Mouse (Mus musculus): ENCODE data around the gene Becn1.
"Not testable (repeated sequence)": the region's sequence is repeated elsewhere in the genome, so short reads cannot be mapped to it uniquely, and the experiment has no call there.

Gene Becn1

DNA sequence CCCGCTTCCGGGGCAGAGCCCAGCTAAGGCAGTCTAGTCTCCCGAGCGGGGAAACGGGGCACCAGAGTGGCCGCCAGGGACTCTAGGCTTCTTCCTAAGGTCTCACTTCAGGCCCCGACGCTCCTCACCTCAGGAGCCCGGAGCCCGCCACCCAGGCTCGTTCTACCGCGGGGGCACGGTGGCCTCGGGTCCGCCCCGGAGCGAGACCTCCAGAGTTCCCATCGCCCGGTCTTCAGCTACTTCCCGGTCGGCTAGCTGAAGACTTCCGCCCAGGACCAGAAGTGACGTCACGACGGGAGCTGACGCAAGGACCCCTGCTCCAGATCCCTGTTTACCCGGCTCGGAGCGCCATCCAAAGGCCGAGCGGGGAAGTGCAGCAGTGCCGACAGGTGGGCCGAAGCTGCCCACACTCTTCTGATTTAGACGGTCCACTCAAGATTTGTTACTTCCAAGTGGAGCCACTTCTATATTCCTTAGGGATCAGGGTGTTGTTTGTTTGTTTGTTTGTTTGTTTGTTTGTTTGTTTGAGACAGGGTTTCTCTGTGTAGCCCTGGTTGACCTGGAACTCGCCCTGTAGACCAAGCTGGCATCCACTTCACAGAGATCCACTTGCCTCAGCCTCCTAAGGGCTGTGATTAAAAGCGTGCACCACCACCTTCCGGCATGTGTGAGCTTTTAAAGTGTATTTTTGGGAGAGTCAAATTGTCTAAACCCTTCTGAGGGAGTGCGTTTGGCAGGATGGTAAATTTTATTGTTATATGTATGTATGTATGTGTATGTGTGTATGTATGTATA is at the start of gene Becn1:
Becn1 (minus strand) TSS at position 283 of the 795 bp plus-strand sequence.
- DNase-seq (ENCODE audit: low spot score), result peak; percentile 89

DNA sequence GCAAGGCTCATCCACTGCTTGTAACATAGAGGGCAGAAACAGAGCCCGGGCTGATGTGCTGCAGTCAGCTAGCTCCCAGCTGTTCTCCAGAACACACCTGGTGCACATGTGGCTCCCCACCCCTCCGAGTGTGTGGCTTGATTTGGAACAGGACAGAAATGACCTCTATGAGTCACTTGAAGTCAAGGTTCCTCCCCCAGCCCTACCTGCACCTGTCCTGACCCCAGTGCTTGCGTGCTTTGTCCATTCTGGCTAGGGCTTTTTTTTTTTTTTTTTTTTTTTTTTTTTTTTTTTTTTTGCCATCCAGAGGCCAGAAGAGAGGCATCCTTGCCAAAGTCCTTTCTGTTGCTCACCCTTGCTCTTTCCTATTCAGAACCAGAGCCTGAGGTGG is 49.6 kb upstream of the Becn1 start:
- no peak for DNase-seq (ENCODE audit: low spot score)

DNA sequence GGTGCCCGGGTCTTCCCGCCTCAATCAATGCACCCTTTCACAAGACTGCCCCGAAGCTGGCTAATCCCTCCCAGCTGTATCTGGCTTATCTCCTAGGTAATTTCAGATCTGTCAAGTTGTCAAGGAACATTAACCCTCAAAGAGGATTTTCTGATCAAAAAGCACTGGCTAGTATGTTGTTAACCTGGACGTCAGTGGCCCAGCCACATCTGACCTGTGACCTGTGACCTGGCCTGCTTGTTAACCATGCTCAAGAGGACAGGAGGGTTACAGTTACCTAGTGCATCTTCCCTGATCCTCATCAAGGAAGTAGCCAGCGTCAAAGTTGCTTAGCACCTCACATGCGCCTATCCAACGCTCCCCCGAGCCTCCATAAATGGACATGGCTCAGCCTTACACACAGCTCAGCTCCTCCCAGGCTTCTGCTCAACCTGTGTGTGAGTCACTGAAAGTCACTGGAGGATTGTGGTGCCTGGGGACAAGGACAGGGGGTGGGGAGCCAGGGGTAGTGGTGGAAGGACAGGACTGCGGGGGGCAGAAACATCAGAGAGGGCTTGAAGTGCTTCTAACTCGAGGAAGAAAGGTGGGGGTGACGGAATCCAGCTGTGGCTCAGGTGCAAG is 49.1 kb upstream of the Becn1 start:
- no peak for DNase-seq (ENCODE audit: low spot score)

DNA sequence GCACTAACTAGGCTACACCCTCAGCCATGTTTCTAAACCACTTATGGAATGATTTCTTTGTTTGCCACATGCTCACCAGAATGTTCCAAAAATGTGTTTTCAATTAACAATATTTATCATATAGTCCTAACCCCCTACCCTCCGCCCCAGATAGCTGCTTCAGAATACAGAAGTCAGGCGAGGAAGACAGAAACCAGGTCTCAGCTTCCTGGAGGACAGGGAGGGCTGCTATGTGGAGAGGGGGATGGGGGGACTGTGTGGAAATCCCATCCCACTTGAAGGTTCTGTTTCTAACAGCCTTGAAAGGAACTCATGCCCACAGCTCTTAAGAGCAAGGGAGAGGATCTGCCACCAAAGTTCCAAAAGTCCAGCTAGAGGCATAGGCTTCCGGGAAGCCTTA is 47.1 kb upstream of the Becn1 start:
- DNase-seq (ENCODE audit: low spot score), result no peak

DNA sequence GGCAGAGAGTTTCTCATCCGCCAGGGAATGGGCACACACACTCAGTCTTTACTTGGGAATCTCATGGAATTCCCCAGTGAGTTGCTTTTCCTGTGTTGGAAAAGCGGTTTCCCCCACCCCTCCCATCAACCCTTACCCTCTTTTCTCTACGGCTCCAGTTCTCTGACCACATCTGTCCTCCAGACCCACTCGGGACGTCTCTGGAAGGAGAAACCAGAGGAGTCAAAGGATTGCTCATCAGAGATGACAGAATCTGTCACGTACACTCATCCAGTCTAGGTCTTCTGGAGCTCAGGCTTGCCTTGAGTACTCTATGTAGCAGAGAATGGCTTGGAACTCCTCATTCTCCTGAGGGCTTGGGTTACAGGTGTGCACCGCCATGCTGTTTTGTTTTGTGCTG is 46.7 kb upstream of the Becn1 start:
- DNase-seq (ENCODE audit: low spot score), result no peak

DNA sequence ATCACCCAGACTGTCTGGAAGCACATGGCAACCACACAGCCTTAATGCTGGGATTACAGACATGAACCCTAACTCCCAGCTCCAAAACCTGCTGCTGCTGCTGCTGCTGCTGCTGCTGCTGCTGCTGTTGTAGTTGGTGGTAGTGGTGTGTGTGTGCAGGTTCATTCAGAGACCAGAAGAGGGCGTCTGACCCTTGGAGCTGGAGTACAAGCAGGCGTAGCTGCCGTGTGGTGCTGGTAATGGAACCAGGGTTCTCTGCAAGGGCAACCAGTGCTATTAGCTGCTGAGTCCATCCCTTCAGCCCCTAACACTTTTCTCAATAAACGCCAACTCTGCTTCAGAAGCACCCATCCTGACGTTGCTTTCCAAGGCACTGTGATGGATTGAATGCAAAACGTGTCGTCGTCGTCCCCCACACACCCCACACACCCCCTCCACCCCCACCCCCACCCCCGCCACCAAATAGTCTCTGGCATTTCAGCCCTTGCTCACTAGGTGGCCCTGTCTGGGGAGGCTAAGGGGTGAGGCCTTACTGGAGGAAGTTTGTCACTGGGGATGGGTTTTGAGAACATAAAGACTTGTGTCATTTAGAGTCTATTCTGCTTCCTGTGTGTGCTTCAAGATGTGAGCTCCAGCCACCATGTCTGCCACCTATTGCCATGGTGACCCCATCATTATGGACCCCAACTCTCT is 45.1 kb upstream of the Becn1 start:
- no peak for DNase-seq (ENCODE audit: low spot score)

DNA sequence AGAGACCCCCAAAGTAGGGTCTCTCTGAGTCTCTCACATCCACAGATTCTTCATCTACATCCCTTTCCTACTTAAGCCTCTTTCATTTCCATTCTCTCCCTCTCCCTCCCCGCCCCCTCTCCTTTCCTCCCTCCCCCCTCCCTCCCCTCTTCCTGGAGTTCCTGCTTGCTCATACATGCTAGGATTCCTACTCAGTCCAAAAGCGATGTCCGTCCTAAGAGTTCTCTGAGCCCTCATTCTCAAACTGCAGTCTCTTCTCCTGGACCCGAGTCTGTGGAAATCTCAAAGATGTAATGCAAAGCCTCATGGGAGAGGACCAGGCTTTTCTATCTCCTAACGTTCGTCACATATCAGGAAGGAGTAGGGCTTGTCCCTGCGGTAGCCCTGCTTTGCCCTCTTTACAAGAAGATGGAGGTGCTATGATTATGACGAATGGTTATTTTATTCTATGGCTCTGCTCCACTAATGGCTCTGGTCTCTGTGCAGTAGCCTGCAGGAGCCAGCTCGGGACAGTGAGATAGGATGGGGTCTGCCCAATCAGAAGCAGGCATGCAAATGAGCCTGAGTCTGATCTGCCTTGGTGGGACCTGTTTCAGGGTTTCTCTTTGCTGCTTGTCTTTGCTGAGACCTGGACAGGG is 36.2 kb upstream of the Becn1 start:
- DNase-seq (ENCODE audit: low spot score), result no peak

DNA sequence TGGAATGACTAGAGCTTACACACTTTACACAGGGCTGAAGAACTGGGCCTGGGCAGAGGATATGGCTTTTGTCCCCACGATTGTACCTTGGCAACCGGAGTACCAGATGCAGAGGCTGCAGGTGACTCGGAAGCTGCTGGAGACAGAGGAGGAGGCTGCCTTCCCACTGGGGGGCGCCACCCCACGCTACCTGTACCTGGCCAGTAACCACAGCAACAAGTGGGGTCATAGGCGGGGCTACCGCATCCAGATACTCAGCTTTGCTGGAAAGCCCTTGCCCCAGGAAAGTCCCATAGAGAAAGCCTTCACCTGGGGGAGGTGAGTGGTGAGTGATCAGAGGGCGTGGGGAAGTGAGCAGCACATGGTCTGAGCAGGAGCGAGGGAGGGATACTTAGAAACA is 33.6 kb upstream of the Becn1 start:
- no peak for DNase-seq (ENCODE audit: low spot score)

DNA sequence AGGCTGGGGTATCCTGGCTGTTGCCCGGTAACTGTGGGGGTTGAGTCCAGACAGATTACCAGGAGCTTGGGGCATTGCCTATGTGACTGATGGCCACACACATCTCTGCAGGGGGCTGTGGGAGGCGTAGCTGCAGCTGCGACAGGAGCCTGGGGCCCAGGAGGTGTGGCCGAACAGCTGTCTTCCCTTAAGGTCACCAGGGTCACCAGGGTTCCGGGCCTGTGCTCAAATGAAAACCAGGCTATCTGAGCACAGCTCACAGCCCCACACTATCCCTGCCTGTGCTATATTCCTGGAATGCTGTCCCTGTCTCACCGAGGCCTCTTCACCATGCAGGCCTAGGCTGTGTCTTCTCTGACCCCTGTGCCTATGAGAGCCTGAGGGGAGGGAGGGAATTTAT is 32.4 kb upstream of the Becn1 start:
- no peak for DNase-seq (ENCODE audit: low spot score)

DNA sequence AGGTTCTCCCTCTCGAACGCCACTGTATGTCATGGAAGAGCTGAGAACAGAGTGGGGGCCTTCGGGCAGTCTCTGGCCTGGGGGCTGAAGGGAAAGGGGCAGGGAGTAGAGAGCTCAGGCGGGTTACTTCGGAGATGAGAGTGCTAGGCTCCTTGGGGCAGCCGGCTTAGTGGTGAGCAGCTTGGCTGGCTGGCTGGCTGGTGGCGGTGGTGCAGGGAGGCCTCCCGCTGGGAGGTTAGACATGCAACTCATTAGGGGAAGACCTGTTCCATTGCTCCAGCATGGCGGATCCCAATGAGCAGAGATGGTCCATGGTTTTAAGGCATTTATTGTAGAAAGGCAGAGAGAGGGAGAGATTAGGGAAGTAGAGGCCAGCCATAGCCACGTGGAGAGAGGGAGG is 31.9 kb upstream of the Becn1 start:
- DNase-seq (ENCODE audit: low spot score), result no peak

DNA sequence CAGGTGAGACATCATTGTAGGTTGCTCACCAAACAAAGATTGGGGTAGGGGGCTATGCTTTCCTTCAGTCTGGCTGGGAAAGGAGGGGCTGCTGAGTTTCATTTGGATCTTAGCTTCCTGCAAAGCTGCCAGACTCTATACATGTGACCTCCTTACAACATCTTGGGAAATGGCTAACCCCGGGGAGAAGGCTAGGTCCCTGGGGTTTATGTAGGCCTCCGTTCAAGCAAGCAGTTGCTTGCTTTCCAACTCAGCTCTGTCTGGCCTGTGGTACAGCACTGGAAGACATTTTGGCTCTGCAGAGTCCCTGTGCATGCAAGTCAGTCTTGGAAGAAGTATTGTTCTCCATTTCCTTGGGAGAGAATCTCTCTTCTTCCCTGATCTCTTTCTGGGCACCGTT is 30.5 kb upstream of the Becn1 start:
- DNase-seq (ENCODE audit: low spot score), result no peak

DNA sequence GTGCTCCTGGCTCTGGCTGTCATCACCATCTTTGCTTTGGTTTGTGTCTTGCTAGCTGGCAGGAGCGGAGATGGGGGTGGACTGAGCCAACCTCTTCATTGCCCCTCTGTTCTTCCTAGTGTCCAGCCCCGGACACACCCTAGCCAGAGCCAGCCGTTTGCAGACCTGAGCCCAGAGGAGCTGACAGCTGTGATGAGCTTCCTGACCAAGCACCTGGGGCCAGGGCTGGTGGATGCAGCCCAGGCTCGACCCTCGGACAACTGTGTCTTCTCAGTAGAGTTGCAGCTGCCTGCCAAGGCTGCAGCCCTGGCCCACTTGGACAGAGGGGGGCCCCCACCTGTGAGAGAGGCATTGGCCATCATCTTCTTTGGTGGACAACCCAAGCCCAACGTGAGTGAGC is 28.9 kb upstream of the Becn1 start:
- not testable (repeated sequence) for DNase-seq (ENCODE audit: low spot score)

DNA sequence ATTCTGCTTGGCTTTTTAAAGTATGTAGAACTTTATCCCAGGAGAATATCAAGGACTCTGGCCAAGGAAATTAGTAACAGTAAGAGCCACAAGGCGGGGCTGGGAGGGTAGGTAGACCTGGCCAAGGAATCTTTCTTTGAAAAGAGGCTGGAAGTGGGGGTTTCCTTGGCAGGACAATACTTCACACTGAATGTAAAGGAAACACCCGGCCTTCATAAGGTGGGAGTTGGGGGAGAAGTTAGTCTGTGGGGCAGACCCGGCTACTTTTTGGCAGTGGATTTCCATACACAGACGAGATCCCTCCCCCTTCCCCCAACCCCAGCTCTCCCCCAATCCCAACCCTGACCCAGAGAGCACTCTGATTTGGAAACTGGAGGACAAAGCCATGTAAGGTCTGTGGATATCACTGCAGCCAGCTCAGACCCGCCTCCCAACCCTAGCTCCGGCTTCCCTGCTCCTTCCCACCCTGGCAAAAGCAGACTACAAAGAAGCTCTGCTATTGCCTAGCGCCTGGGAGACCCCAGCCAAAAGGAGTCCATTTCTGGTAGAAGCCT is 28.4 kb upstream of the Becn1 start, which contains the start of gene Aoc3:
Aoc3 (plus strand) TSS at position 235 of the 554 bp plus-strand sequence.
- DNase-seq (ENCODE audit: low spot score), result no peak

DNA sequence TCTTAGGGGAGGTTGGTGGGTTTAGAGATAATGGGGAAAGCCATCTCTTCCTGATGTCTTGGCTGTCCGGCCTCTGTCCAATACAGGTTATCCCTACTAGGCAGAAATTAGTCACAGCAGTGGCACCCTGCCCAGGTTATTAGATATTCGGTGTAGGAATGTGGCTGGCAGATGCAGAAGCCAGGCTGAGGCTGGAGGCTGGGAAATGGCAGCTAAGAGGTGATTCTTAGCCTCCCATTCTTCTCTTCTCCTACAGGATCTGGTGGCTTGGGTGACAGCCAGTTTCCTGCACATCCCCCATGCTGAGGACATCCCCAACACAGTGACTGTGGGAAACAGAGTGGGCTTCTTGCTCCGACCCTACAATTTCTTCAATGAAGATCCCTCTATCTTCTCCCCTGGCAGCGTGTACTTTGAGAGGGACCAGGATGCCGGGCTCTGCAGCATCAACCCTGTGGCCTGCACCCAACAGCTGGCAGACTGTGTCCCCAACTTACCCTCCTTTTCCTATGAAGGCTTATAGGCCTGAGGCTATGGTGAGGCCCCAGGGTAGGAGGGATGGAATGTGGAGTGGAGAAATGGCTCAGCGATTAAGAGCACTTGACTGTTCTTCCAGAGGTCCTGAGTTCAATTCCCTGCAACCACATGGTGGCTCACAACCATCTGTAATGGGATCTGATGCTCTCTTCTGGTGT is 27.0 kb upstream of the Becn1 start:
- no peak for DNase-seq (ENCODE audit: low spot score)

DNA sequence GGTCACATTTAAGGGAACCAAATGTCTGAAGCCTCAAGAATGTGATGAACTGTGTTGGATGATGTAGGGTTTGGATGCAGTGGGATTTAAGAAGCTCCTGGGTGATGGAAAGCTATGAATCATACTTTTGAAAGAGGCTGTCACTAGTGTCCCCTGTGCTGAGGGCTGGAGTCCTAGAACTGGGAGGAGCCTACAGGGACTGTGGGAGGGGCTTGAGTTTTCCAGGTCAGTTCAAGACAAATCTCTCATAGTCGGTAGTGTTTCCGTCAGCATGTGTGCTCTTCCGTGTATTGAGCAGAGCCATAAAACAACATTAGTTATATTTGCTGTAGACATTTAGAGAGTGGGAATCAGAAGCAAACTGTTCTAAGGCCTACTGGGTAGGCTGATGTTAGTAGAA is 25.2 kb upstream of the Becn1 start:
- DNase-seq (ENCODE audit: low spot score), result no peak

DNA sequence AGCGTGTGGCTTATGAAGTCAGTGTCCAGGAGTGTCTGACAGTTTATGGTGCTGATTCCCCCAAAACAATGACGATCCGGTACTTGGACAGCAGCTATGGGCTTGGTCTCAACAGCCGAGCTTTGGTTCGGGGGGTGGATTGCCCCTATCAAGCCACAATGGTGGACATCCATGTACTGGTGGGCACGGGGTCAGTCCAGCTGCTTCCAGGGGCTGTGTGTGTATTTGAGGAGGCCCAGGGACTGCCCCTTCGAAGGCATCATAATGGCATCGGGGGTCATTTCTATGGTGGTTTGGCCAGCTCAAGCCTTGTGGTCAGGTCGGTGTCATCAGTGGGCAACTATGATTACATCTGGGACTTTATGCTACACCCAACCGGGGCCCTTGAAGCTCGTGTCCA is 24.1 kb upstream of the Becn1 start:
- no peak for DNase-seq (ENCODE audit: low spot score)

DNA sequence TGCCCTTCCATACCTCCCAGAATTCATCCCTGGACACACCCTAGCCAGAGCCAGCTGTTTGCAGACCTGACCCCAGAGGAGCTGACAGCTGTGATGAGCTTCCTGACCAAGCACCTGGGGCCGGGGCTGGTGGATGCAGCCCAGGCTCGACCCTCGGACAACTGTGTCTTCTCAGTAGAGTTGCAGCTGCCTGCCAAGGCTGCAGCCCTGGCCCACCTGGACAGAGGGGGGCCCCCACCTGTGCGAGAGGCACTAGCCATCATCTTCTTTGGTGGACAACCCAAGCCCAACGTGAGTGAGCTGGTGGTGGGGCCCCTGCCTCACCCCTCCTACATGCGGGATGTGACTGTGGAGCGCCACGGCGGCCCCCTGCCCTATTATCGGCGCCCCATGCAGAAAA is 23.1 kb upstream of the Becn1 start:
- not testable (repeated sequence) for DNase-seq (ENCODE audit: low spot score)

DNA sequence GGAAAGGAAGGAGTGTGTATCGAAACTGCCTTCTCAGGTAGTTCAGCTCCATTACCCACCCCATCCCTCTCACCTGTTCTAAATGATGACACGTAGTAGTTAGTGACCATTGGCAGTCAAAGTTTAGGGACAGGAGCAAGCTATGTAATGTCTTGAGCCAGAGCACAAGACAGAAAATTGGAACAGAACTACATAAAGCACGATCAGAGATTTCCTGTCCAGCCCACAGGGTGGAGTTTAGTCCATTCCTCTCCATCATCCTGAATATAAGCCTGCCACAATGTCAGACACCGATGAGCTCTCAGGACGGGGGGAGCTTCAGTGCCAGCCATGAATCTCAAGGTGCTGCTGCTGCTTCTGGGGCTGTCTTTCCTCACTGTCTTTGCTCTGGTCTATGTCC is 22.7 kb upstream of the Becn1 start, which contains the start of gene Aoc2:
Aoc2 (plus strand) TSS at position 301 of the 400 bp plus-strand sequence.
- no peak for DNase-seq (ENCODE audit: low spot score)

DNA sequence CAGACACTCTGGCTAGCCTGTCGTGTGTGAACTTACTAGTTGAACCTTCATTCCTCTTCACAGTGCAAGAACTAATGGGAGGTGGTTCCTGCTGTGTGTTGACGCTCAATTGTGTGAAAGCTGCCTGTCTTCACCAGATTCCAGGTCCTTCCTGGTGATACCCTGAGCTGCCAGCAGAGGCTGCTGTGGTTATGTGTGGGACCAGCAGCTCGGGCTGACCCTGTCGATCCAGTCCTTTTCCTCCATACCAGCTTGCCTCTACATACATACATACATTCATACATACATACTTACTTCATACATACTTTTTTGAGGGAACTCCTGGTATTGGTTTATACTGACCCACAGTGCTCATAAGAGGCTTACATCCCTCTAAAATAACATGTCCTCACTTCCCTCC is 21.5 kb upstream of the Becn1 start:
- DNase-seq (ENCODE audit: low spot score), result peak; percentile 54

DNA sequence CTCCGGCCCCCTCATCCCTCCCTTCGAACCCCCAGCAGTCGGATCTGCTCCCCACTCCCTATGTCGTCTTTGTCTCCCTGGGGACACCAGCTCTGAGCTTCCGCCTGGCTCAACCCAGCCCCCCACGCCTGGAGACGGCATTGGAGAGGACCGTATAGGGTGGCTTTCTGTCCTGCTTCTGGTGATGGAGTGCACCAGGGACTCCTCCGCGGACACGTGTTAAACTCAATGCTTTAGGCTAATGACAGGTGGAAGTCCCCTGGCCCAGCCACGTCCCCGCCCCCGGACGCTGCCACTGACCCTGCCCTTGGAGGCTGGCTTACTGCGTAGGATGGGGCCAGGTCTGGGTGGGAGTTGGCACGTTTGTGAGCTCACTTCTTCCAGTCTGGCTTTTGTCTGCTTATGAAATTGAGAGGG is 14.4 kb upstream of the Becn1 start:
- DNase-seq (ENCODE audit: low spot score), result no peak

DNA sequence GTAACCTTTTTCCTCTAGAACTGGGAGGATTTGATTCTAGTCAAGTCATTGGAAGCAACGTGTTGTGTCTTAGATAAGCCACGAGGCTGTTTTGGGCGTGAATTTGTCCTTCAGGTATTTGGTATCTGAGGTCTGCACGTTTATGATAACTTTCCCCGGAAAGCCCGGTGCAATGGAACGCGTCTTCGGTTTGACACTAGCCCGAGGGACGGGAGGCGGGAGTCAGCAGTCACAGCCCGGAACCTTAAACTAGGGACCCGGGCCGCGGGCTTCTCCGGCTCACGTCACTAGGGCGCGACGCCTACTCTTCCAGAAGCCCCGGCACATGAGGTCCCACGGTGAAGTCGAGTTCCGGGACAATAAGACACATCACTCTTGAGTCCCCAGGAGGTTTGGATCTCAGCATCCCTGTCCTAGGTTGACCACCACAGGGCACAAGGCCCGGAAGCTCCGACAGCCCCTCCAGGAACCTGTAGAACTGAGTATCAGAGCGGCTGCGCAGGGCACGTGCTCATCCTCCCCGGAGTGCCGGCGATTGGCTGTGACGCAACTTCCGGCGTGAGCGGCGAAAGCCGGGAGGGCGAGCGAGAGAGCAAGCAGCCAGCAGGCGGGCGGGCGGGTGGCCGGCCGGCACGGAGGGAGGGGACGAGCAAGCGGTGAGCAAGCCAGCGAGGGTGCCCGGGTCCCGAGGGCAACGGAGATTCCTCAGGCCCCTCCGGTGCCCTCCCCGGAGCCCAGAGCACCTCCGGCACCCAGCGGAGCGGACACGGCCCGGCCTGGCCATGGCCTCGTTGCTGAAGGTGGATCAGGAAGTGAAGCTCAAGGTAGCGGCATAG is 13.8 kb upstream of the Becn1 start, which contains the start of gene Psme3:
Psme3 (plus strand) TSS at position 549 of the 836 bp plus-strand sequence.
- DNase-seq (ENCODE audit: low spot score), result peak; percentile 93

Measured in layer of hippocampus, adult 9-10 months (tissue).